Mouse (Mus musculus): ENCODE measurements around the gene Ddx3y. TPM values are rescaled to one million over a fixed set of nuclear protein-coding genes. Genes with fewer than 3 reads are reported as not detected.
A peak's percentile ranks its signal among the peaks of the same experiment; 100 is the strongest.

Ddx3y gene
- 13.5 and 19.1 TPM in 2 replicates for polyA plus RNA-seq (2015; fragmentation: Nextera tagmentation; extraction: Ambion mirVana)

- peak within 1 kb of the TSS; percentile 47 for H3K9ac ChIP-seq (ENCODE audit: low read depth, low read length)
- peak within 1 kb of the TSS; percentile 39 for H3K27ac ChIP-seq (ENCODE audit: low read depth, low read length)
- 1% methylated on average over 28 of the region's 31 CpGs for WGBS
- H3K9me3 ChIP-seq (ENCODE audit: control insufficient read depth, low read length) = no peaks in the 10 kb centered on the region
- no peaks in the 10 kb centered on the region for H3K27me3 ChIP-seq (replicated peaks; ENCODE audit: control insufficient read depth, insufficient read depth, low read length)
- ATAC-seq = peak; percentile 96
- H3K36me3 ChIP-seq (ENCODE audit: control insufficient read depth, insufficient read depth, low read length) = no peaks in the 10 kb centered on the region
- peak within 1 kb of the TSS; percentile 43 for H3K4me3 ChIP-seq (ENCODE audit: low read length)
- H3K4me1 ChIP-seq (ENCODE audit: control insufficient read depth, insufficient read depth, low read depth, low read length) = no peaks in the 10 kb centered on the region
- H3K4me2 ChIP-seq (ENCODE audit: low read length) = peak within 1 kb of the TSS; percentile 39
Observed at GRCm38 (mm10) chrY:1286171-1286795, at the start of gene Ddx3y. Ddx3y (minus strand) TSS chrY:1286629.

GRCm38 (mm10) chrY:1293708-1294107 is 7.3 kb upstream of the Ddx3y start:
- H3K4me3 ChIP-seq (ENCODE audit: low read length) = no peak overlapping the region
- ATAC-seq = no peak
- no peaks in the 10 kb centered on the region for H3K4me1 ChIP-seq (ENCODE audit: control insufficient read depth, insufficient read depth, low read depth, low read length)
- H3K27me3 ChIP-seq (replicated peaks; ENCODE audit: control insufficient read depth, insufficient read depth, low read length) = no peaks in the 10 kb centered on the region
- no peak overlapping the region for H3K27ac ChIP-seq (ENCODE audit: low read depth, low read length)
- no peak overlapping the region for H3K9ac ChIP-seq (ENCODE audit: low read depth, low read length)
- H3K36me3 ChIP-seq (ENCODE audit: control insufficient read depth, insufficient read depth, low read length) = no peaks in the 10 kb centered on the region
- H3K4me2 ChIP-seq (ENCODE audit: low read length) = no peak overlapping the region
- no peaks in the 10 kb centered on the region for H3K9me3 ChIP-seq (ENCODE audit: control insufficient read depth, low read length)

GRCm38 (mm10) chrY:1285735-1286134 is 694 bp downstream of the Ddx3y start:
- peak overlapping the region; percentile 39 for H3K4me2 ChIP-seq (ENCODE audit: low read length)
- peak overlapping the region; percentile 43 for H3K4me3 ChIP-seq (ENCODE audit: low read length)
- peak overlapping the region; percentile 47 for H3K9ac ChIP-seq (ENCODE audit: low read depth, low read length)
- 3% methylated on average over 10 of the region's 12 CpGs for WGBS
- ATAC-seq = no peak; the same call in 1 of the 2 replicates
- no peaks in the 10 kb centered on the region for H3K4me1 ChIP-seq (ENCODE audit: control insufficient read depth, insufficient read depth, low read depth, low read length)
- H3K9me3 ChIP-seq (ENCODE audit: control insufficient read depth, low read length) = no peaks in the 10 kb centered on the region
- no peaks in the 10 kb centered on the region for H3K36me3 ChIP-seq (ENCODE audit: control insufficient read depth, insufficient read depth, low read length)
- no peaks in the 10 kb centered on the region for H3K27me3 ChIP-seq (replicated peaks; ENCODE audit: control insufficient read depth, insufficient read depth, low read length)
- peak overlapping the region; percentile 39 for H3K27ac ChIP-seq (ENCODE audit: low read depth, low read length)

GRCm38 (mm10) chrY:1246117-1246516 is 40.3 kb downstream of the Ddx3y start:
- Histone ChIP-seq H3K4me3 (ENCODE audit: low read length) (no peak overlapping the region), H3K36me3 (ENCODE audit: control insufficient read depth, insufficient read depth, low read length) (no peaks in the 10 kb centered on the region), H3K9ac (ENCODE audit: low read depth, low read length) (no peak overlapping the region), H3K27ac (ENCODE audit: low read depth, low read length) (no peak overlapping the region), H3K4me2 (ENCODE audit: low read length) (peak overlapping the region; percentile 20; the same call in 1 of the 2 replicates), H3K9me3 (ENCODE audit: control insufficient read depth, low read length) (no peaks in the 10 kb centered on the region), H3K4me1 (ENCODE audit: control insufficient read depth, insufficient read depth, low read depth, low read length) (no peaks in the 10 kb centered on the region), H3K27me3 (replicated peaks; ENCODE audit: control insufficient read depth, insufficient read depth, low read length) (no peaks in the 10 kb centered on the region)
- ATAC-seq = no peak
- 32% methylated on average over 5 of the region's 6 CpGs for WGBS

- Histone ChIP-seq H3K4me1 (ENCODE audit: control insufficient read depth, insufficient read depth, low read depth, low read length) (no peaks in the 10 kb centered on the region), H3K27ac (ENCODE audit: low read depth, low read length) (peak within 1 kb of the TSS; percentile 68; the same call in 1 of the 2 replicates), H3K36me3 (ENCODE audit: control insufficient read depth, insufficient read depth, low read length) (no peaks in the 10 kb centered on the region), H3K4me2 (ENCODE audit: low read length) (peak within 1 kb of the TSS; percentile 47), H3K9me3 (ENCODE audit: control insufficient read depth, low read length) (no peaks in the 10 kb centered on the region), H3K4me3 (ENCODE audit: low read length) (peak within 1 kb of the TSS; percentile 45), H3K27me3 (replicated peaks; ENCODE audit: control insufficient read depth, insufficient read depth, low read length) (no peaks in the 10 kb centered on the region), H3K9ac (ENCODE audit: low read depth, low read length) (peak within 1 kb of the TSS; percentile 51; the same call in 1 of the 2 replicates)
- ATAC-seq = peak; percentile 96
- under 1% methylated on average over 21 of the region's 21 CpGs for WGBS
Observed at GRCm38 (mm10) chrY:1245426-1245863, 41.0 kb downstream of the Ddx3y start, which contains the start of gene Uty. Uty (minus strand) TSS chrY:1245759.

- H3K4me3 ChIP-seq (ENCODE audit: low read length) = peak overlapping the region; percentile 45
- H3K4me1 ChIP-seq (ENCODE audit: control insufficient read depth, insufficient read depth, low read depth, low read length) = no peaks in the 10 kb centered on the region
- peak overlapping the region; percentile 51; the same call in 1 of the 2 replicates for H3K9ac ChIP-seq (ENCODE audit: low read depth, low read length)
- no peaks in the 10 kb centered on the region for H3K36me3 ChIP-seq (ENCODE audit: control insufficient read depth, insufficient read depth, low read length)
- no peaks in the 10 kb centered on the region for H3K9me3 ChIP-seq (ENCODE audit: control insufficient read depth, low read length)
- ATAC-seq = no peak
- whole genome bisulfite sequencing = 0% methylated on average over 9 of the region's 9 CpGs
- H3K27me3 ChIP-seq (replicated peaks; ENCODE audit: control insufficient read depth, insufficient read depth, low read length) = no peaks in the 10 kb centered on the region
- peak overlapping the region; percentile 68; the same call in 1 of the 2 replicates for H3K27ac ChIP-seq (ENCODE audit: low read depth, low read length)
- H3K4me2 ChIP-seq (ENCODE audit: low read length) = peak overlapping the region; percentile 47
Observed at GRCm38 (mm10) chrY:1244940-1245339, 41.5 kb downstream of the Ddx3y start.

GRCm38 (mm10) chrY:1244421-1244820 is 42.0 kb downstream of the Ddx3y start:
- H3K27ac ChIP-seq (ENCODE audit: low read depth, low read length) = no peak overlapping the region
- peak overlapping the region; percentile 45 for H3K4me3 ChIP-seq (ENCODE audit: low read length)
- no peaks in the 10 kb centered on the region for H3K9me3 ChIP-seq (ENCODE audit: control insufficient read depth, low read length)
- no peak for ATAC-seq
- H3K9ac ChIP-seq (ENCODE audit: low read depth, low read length) = no peak overlapping the region
- no peaks in the 10 kb centered on the region for H3K36me3 ChIP-seq (ENCODE audit: control insufficient read depth, insufficient read depth, low read length)
- peak overlapping the region; percentile 47 for H3K4me2 ChIP-seq (ENCODE audit: low read length)
- no peaks in the 10 kb centered on the region for H3K27me3 ChIP-seq (replicated peaks; ENCODE audit: control insufficient read depth, insufficient read depth, low read length)
- no peaks in the 10 kb centered on the region for H3K4me1 ChIP-seq (ENCODE audit: control insufficient read depth, insufficient read depth, low read depth, low read length)
- WGBS = 66% methylated on average over 5 of the region's 5 CpGs

GRCm38 (mm10) chrY:1220001-1220400 is 66.4 kb downstream of the Ddx3y start:
- Histone ChIP-seq H3K9me3 (ENCODE audit: control insufficient read depth, low read length) (no peaks in the 10 kb centered on the region), H3K27ac (ENCODE audit: low read depth, low read length) (no peak overlapping the region), H3K27me3 (replicated peaks; ENCODE audit: control insufficient read depth, insufficient read depth, low read length) (no peaks in the 10 kb centered on the region), H3K4me1 (ENCODE audit: control insufficient read depth, insufficient read depth, low read depth, low read length) (no peaks in the 10 kb centered on the region), H3K4me3 (ENCODE audit: low read length) (no peak overlapping the region), H3K36me3 (ENCODE audit: control insufficient read depth, insufficient read depth, low read length) (no peaks in the 10 kb centered on the region), H3K9ac (ENCODE audit: low read depth, low read length) (no peak overlapping the region), H3K4me2 (ENCODE audit: low read length) (no peak overlapping the region)
- 81% methylated on average over 6 of the region's 7 CpGs for WGBS
- no peak for ATAC-seq
